In the genomic region with DNA sequence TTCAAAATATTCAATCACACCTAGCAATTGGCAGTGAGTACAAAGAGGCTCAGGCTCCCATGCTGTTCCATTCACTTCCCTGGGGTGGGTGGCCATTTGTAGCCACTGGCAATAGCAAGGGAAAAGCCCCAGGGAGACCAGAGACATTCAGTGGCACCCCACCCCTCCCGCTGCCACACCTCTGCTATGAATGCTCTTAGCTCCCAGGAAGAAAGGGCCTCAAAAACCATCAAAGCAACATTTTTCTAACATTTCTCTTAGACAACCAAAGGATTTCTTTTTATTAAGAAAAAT, we compare ENCODE assay signal across 17 mouse cellular contexts.
DNase-seq lines count a peak whose midpoint lies in the region; ATAC-seq lines count a peak whose summit lies in the region.
"Had no signal": no experiment of that assay in that cellular context is flagged by ENCODE, and none has a peak within 500 bp of the region (broad histone marks: within the 10 kb centered on the region; RNA-seq: fewer than 3 reads in every experiment).

No protein-coding gene starts in this region.

- WGBS in hindbrain, embryonic 10.5 days: 29% methylated on average over 1 of the region's 1 CpGs
- 17% methylated on average over 1 of the region's 1 CpGs for WGBS in hindbrain, embryonic 11.5 days
- WGBS in forebrain, embryonic 12.5 days: 12% methylated on average over 1 of the region's 1 CpGs
- WGBS in hindbrain, embryonic 16.5 days: 17% methylated on average over 1 of the region's 1 CpGs
- 15% methylated on average over 1 of the region's 1 CpGs for WGBS in neural tube, embryonic 12.5 days
- WGBS in heart, embryonic 10.5 days: 43% methylated on average over 1 of the region's 1 CpGs

- H3K27me3 ChIP-seq in hindbrain, embryonic 10.5 days (ENCODE audit: insufficient read depth, poor library complexity, severe bottlenecking): no peaks in the 10 kb centered on the region
- no peaks in the 10 kb centered on the region for H3K27me3 ChIP-seq in hindbrain, embryonic 11.5 days (ENCODE audit: control insufficient read depth, insufficient read depth, low read length)
- H3K27me3 ChIP-seq in forebrain, embryonic 12.5 days: no peaks in the 10 kb centered on the region
- no peaks in the 10 kb centered on the region for H3K27me3 ChIP-seq in hindbrain, embryonic 16.5 days (replicated peaks; ENCODE audit: control insufficient read depth, insufficient read depth, low read length)
- H3K27me3 ChIP-seq in neural tube, embryonic 12.5 days (replicated peaks): no peaks in the 10 kb centered on the region
- H3K27me3 ChIP-seq in heart, embryonic 10.5 days (ENCODE audit: insufficient read depth, poor library complexity, severe bottlenecking): no peaks in the 10 kb centered on the region
- H3K27me3 ChIP-seq: heart, embryonic 13.5 days; limb, embryonic 15.5 days had no signal

- H3K36me3 ChIP-seq in hindbrain, embryonic 10.5 days: no peaks in the 10 kb centered on the region
- no peaks in the 10 kb centered on the region for H3K36me3 ChIP-seq in hindbrain, embryonic 11.5 days (ENCODE audit: control insufficient read depth, insufficient read depth, low read length)
- no peaks in the 10 kb centered on the region for H3K36me3 ChIP-seq in forebrain, embryonic 12.5 days (replicated peaks)
- H3K36me3 ChIP-seq in hindbrain, embryonic 16.5 days (ENCODE audit: control insufficient read depth, insufficient read depth, low read length): no peaks in the 10 kb centered on the region
- no peaks in the 10 kb centered on the region for H3K36me3 ChIP-seq in neural tube, embryonic 12.5 days
- no peaks in the 10 kb centered on the region for H3K36me3 ChIP-seq in heart, embryonic 10.5 days
- H3K36me3 ChIP-seq: heart, embryonic 13.5 days; limb, embryonic 15.5 days had no signal

- H3K4me1 ChIP-seq in hindbrain, embryonic 10.5 days (replicated peaks): peaks cover 24% of the 10 kb centered on the region
- peaks cover 2% of the 10 kb centered on the region; the same call in 1 of the 2 replicates for H3K4me1 ChIP-seq in hindbrain, embryonic 11.5 days (replicated peaks; ENCODE audit: control insufficient read depth, insufficient read depth, low read length)
- peaks cover 20% of the 10 kb centered on the region for H3K4me1 ChIP-seq in forebrain, embryonic 12.5 days
- H3K4me1 ChIP-seq in hindbrain, embryonic 16.5 days (ENCODE audit: control insufficient read depth, insufficient read depth, low read depth, low read length): no peaks in the 10 kb centered on the region
- H3K4me1 ChIP-seq in neural tube, embryonic 12.5 days: peaks cover 7% of the 10 kb centered on the region
- H3K4me1 ChIP-seq in heart, embryonic 10.5 days: no peaks in the 10 kb centered on the region
- H3K4me1 ChIP-seq: heart, embryonic 13.5 days; limb, embryonic 15.5 days had no signal

- ATAC-seq in hindbrain, embryonic 11.5 days (ENCODE audit: low FRiP score): no peak
- ATAC-seq in forebrain, embryonic 12.5 days (ENCODE audit: low FRiP score): 0 out of 2 replicates have a peak, but pooled peaks have one; percentile 30
- no peak for ATAC-seq in hindbrain, embryonic 16.5 days
- peak; percentile 63; the same call in 1 of the 2 replicates for ATAC-seq in neural tube, embryonic 12.5 days (ENCODE audit: low FRiP score, low read depth)

- no peak overlapping the region for H3K4me2 ChIP-seq in hindbrain, embryonic 11.5 days (replicated peaks; ENCODE audit: low read depth, low read length)
- no peak overlapping the region for H3K4me2 ChIP-seq in forebrain, embryonic 12.5 days
- no peak overlapping the region for H3K4me2 ChIP-seq in hindbrain, embryonic 16.5 days (ENCODE audit: low read length)
- no peak overlapping the region for H3K4me2 ChIP-seq in neural tube, embryonic 12.5 days (replicated peaks)
- H3K4me2 ChIP-seq: heart, embryonic 13.5 days; limb, embryonic 15.5 days had no signal

- no peak overlapping the region for H3K4me3 ChIP-seq in hindbrain, embryonic 10.5 days
- H3K4me3 ChIP-seq in hindbrain, embryonic 11.5 days (ENCODE audit: low read depth, low read length): no peak overlapping the region
- no peak overlapping the region for H3K4me3 ChIP-seq in forebrain, embryonic 12.5 days (replicated peaks)
- H3K4me3 ChIP-seq in hindbrain, embryonic 16.5 days (ENCODE audit: low read length): no peak overlapping the region
- no peak overlapping the region for H3K4me3 ChIP-seq in neural tube, embryonic 12.5 days
- H3K4me3 ChIP-seq in heart, embryonic 10.5 days: no peak overlapping the region
- H3K4me3 ChIP-seq: heart, embryonic 13.5 days; layer of hippocampus, adult 2 months; limb, embryonic 15.5 days had no signal

- no peaks in the 10 kb centered on the region for H3K9me3 ChIP-seq in hindbrain, embryonic 10.5 days
- no peaks in the 10 kb centered on the region for H3K9me3 ChIP-seq in hindbrain, embryonic 11.5 days (ENCODE audit: control insufficient read depth, low read length)
- no peaks in the 10 kb centered on the region for H3K9me3 ChIP-seq in forebrain, embryonic 12.5 days
- H3K9me3 ChIP-seq in hindbrain, embryonic 16.5 days (ENCODE audit: control insufficient read depth, low read length): no peaks in the 10 kb centered on the region
- H3K9me3 ChIP-seq in neural tube, embryonic 12.5 days: no peaks in the 10 kb centered on the region
- H3K9me3 ChIP-seq in heart, embryonic 10.5 days: no peaks in the 10 kb centered on the region
- H3K9me3 ChIP-seq: heart, embryonic 13.5 days; limb, embryonic 15.5 days had no signal

- H3K9ac ChIP-seq in hindbrain, embryonic 11.5 days (ENCODE audit: low read depth, low read length): no peak overlapping the region
- H3K9ac ChIP-seq in forebrain, embryonic 12.5 days: no peak overlapping the region
- H3K9ac ChIP-seq in hindbrain, embryonic 16.5 days (ENCODE audit: low read depth, low read length): no peak overlapping the region
- H3K9ac ChIP-seq in neural tube, embryonic 12.5 days: no peak overlapping the region
- H3K9ac ChIP-seq: heart, embryonic 13.5 days; limb, embryonic 15.5 days had no signal

- no peak for DNase-seq in hindbrain, embryonic 10.5 days (ENCODE audit: low spot score)
- no peak for DNase-seq in hindbrain, embryonic 11.5 days (ENCODE audit: low spot score)
- no peak for DNase-seq in frontal cortex, adult 2 months (ENCODE audit: extremely low spot score in 1 of 2, low spot score in 1 of 2)
- no peak for DNase-seq in heart, embryonic 10.5 days (ENCODE audit: low spot score)
- DNase-seq in cerebellum, postnatal 4 days (ENCODE audit: low spot score in 2 of 2): no peak
- DNase-seq: adrenal gland, postnatal 36 days; kidney, adult 18-20 months; lung, adult 18-20 months; right cerebral cortex, postnatal 14 days; thymus, postnatal 36 days had no signal

- H3K27ac ChIP-seq in hindbrain, embryonic 10.5 days: peak overlapping the region; percentile 73
- no peak overlapping the region; the same call in 1 of the 2 replicates for H3K27ac ChIP-seq in hindbrain, embryonic 11.5 days (ENCODE audit: low read depth, low read length)
- H3K27ac ChIP-seq in forebrain, embryonic 12.5 days: peak overlapping the region; percentile 69; the same call in 1 of the 2 replicates
- H3K27ac ChIP-seq in hindbrain, embryonic 16.5 days (ENCODE audit: low read depth, low read length): peak overlapping the region; percentile 39; the same call in 1 of the 2 replicates
- no peak overlapping the region for H3K27ac ChIP-seq in neural tube, embryonic 12.5 days
- no peak overlapping the region for H3K27ac ChIP-seq in heart, embryonic 10.5 days
- H3K27ac ChIP-seq: heart, embryonic 13.5 days; layer of hippocampus, adult 2 months; limb, embryonic 15.5 days; macrophage had no signal

Comparison
In these comparisons a context has a peak if more than half of its experiments do, and no peak if none do; other contexts are left out.
1. H3K27ac ChIP-seq: peak in hindbrain, embryonic 10.5 days (single experiment), forebrain, embryonic 12.5 days (single experiment) and hindbrain, embryonic 16.5 days (single experiment); none in hindbrain, embryonic 11.5 days (single experiment), neural tube, embryonic 12.5 days (single experiment) and heart, embryonic 10.5 days (single experiment).
2. ATAC-seq: peak in forebrain, embryonic 12.5 days (single experiment) and neural tube, embryonic 12.5 days (single experiment); none in hindbrain, embryonic 11.5 days (single experiment) and hindbrain, embryonic 16.5 days (single experiment).